Mouse (Mus musculus): ENCODE measurements around the gene Rcor3.

The Rcor3 gene

GRCm38 (mm10) chr1:192137926-192138910 is at the start of gene Rcor3:
Gene Rcor3 (minus strand): TSS chr1:192138062.
- DNase-seq (ENCODE audit: low spot score), result peak; percentile 83

- DNase-seq (ENCODE audit: low spot score), result no peak
Measured at GRCm38 (mm10) chr1:192181696-192182257, 43.9 kb upstream of the Rcor3 start.

- no peak for DNase-seq (ENCODE audit: low spot score)
Measured at GRCm38 (mm10) chr1:192179877-192180276, 42.0 kb upstream of the Rcor3 start.

GRCm38 (mm10) chr1:192171477-192171876 is 33.6 kb upstream of the Rcor3 start:
- no peak for DNase-seq (ENCODE audit: low spot score)

- DNase-seq (ENCODE audit: low spot score), result no peak
Measured at GRCm38 (mm10) chr1:192151179-192151578, 13.3 kb upstream of the Rcor3 start.

- DNase-seq (ENCODE audit: low spot score), result no peak
Measured at GRCm38 (mm10) chr1:192140313-192140712, 2.5 kb upstream of the Rcor3 start.

GRCm38 (mm10) chr1:192137291-192137925 is 454 bp downstream of the Rcor3 start:
- no peak for DNase-seq (ENCODE audit: low spot score)

- DNase-seq (ENCODE audit: low spot score), result peak; percentile 79
Measured at GRCm38 (mm10) chr1:192136561-192137290, 1.1 kb downstream of the Rcor3 start.

- no peak for DNase-seq (ENCODE audit: low spot score)
Measured at GRCm38 (mm10) chr1:192130202-192130601, 7.7 kb downstream of the Rcor3 start.

GRCm38 (mm10) chr1:192128343-192128742 is 9.5 kb downstream of the Rcor3 start:
- no peak for DNase-seq (ENCODE audit: low spot score)

- DNase-seq (ENCODE audit: low spot score), result no peak
Measured at GRCm38 (mm10) chr1:192125761-192126160, 12.1 kb downstream of the Rcor3 start.

GRCm38 (mm10) chr1:192116262-192116661 is 21.6 kb downstream of the Rcor3 start:
- no peak for DNase-seq (ENCODE audit: low spot score)

GRCm38 (mm10) chr1:192115378-192115777 is 22.5 kb downstream of the Rcor3 start:
- no peak for DNase-seq (ENCODE audit: low spot score)

- peak; percentile 28 for DNase-seq (ENCODE audit: low spot score)
Measured at GRCm38 (mm10) chr1:192109169-192109568, 28.7 kb downstream of the Rcor3 start.

- no peak for DNase-seq (ENCODE audit: low spot score)
Measured at GRCm38 (mm10) chr1:192107352-192107751, 30.5 kb downstream of the Rcor3 start.

GRCm38 (mm10) chr1:192105902-192106389 is 31.9 kb downstream of the Rcor3 start:
- no peak for DNase-seq (ENCODE audit: low spot score)

GRCm38 (mm10) chr1:192104021-192104420 is 33.8 kb downstream of the Rcor3 start:
- no peak for DNase-seq (ENCODE audit: low spot score)

GRCm38 (mm10) chr1:192103176-192103575 is 34.7 kb downstream of the Rcor3 start:
- no peak for DNase-seq (ENCODE audit: low spot score)

- no peak for DNase-seq (ENCODE audit: low spot score)
Measured at GRCm38 (mm10) chr1:192101359-192101758, 36.5 kb downstream of the Rcor3 start.

GRCm38 (mm10) chr1:192100742-192101141 is 37.1 kb downstream of the Rcor3 start:
- DNase-seq (ENCODE audit: low spot score), result no peak

GRCm38 (mm10) chr1:192095626-192096025 is 42.2 kb downstream of the Rcor3 start:
- no peak for DNase-seq (ENCODE audit: low spot score)

Data from urinary bladder, postnatal 14 days (tissue).